Mouse (Mus musculus) ES-E14 (cell line): Measurements from ENCODE around the gene Pofut1.

Experiments
- CHD2 ChIP-seq: IDR thresholded peaks from 2 replicates; pipeline ENCODE4 v1.6.1; 2014; ENCODE audit warnings: mild to moderate bottlenecking, low read depth, low read length, inconsistent platforms
- HCFC1 ChIP-seq: IDR thresholded peaks from 2 replicates; pipeline ENCODE4 v1.6.1; 2012; ENCODE audit warnings: low read length, inconsistent platforms, borderline replicate concordance; ENCODE audit not compliant: insufficient read depth
- ZNF384 ChIP-seq: IDR thresholded peaks from 2 replicates; pipeline ENCODE4 v1.6.1; 2012; ENCODE audit warnings: low read depth, low read length, inconsistent platforms

DNA sequence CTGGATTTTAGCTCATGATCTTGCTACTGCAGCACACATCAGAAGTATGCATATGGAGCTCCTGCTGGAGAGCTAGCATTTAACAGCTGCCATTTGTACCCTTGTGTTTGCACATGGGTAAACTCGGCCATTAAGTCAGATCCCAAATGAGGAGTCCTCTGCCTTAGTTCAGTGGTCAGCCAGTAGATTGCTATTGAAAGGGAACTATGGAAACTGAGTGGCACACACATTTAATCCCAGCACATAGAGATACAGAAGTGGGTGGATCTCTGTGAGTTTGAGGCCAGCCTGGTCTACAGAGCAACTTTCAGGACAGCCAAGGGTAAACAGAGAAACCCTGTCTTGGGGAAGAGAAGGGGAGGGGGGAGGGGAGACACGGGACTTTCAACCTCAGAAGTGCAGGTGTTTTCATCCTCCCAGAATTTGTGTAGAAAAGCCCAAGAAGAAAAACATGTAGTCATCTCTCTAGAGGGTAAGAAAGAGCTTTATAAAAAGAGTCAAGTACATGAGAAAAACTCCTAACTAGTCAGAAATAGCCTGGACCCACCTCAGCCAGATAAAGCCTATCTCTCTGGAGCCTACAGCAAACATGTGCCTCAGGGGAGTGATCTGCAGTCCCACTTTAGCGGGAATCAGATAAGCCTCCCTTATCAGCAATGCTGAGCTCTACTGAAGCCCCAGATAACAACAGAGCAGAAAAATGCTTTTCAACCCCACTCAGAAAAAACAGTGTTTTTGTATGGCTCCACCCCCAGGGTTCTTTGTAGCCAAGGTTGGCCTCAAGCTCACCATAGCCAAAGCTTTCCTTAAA is 18.7 kb downstream of the Pofut1 start:
- TF ChIP-seq HCFC1 (no peak), CHD2 (no peak), ZNF384 (no peak)
